Mouse (Mus musculus): ENCODE data around the gene Ankrd49. TPM values are rescaled to one million over a fixed set of nuclear protein-coding genes. Genes with fewer than 3 reads are reported as not detected.

Gene Ankrd49
- polyA plus RNA-seq, 1 experiment from 2014 or later, result 46.7 TPM

DNA sequence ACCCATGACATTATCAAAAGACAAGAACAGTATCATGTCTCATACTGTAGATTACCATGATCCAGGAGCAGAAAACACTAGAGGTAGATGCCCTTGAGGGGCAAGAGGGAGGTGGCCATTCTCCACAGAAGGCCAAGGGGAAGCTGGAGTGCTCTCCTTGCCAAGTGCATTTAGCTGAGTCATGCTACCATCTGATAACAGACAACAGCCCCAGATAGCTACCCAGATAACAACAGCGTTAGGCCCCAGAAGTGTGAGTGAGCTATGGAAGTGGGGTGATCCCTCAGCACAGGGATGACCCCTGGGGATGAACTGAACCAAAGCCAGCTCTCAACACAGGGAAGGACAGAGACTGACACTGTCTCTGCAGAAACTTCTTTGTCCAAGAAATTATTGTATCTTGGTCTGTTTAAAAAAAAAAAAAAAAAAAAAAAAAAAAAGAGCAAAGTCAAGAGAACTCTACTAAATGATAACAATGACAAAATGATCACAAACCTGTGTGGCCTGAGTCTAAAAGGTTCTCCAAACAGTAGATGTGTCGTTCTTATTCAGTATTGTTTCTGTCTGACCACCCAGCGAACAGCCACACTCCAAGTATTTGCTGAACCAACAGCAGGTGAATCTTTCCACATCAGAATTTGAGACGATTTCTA, 45.0 kb downstream of the Ankrd49 start:
- H3K27me3 ChIP-seq, result no peaks in the 10 kb centered on the region
- no peak for ATAC-seq (ENCODE audit: low FRiP score, low read depth)
- 83% methylated on average over 4 of the region's 4 CpGs for whole genome bisulfite sequencing
- H3K36me3 ChIP-seq, result no peaks in the 10 kb centered on the region
- H3K9ac ChIP-seq (replicated peaks), result no peak overlapping the region
- H3K4me1 ChIP-seq, result no peaks in the 10 kb centered on the region
- H3K4me3 ChIP-seq, result no peak overlapping the region
- H3K9me3 ChIP-seq, result no peaks in the 10 kb centered on the region
- no peak overlapping the region for H3K27ac ChIP-seq (replicated peaks)
- no peak overlapping the region for H3K4me2 ChIP-seq (replicated peaks)

DNA sequence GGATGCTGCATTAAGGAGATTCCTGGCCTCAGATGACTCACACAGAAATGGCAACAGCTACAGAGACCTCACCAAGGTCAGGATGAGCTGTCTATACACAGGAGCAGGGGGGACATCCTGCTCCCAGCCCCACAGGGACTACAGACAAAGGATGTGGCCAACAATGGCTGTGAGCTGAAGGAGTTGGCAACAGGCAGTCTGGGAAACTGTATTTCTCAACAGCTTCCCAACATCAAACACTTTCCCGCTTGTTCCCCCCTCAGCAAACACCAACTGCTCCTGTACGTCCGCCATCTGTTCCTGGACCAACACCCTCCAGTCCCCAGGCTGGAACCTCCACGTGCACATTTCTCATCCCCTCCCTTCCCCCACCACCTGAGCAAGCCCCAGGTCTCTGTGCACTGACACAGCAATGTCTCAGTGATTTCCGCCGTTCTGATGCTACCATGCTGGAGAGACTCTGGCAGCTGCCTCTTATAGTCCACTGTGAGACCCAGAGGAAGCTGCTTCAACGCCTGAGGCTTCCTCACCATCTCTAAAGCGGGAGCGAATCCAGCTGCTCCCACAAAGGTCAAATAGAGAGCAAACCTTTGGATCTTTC, 53.6 kb downstream of the Ankrd49 start:
- H3K27me3 ChIP-seq, result 0 out of 2 replicates have a peak, but pooled peaks cover 8% of the 10 kb centered on the region
- no peaks in the 10 kb centered on the region for H3K36me3 ChIP-seq
- no peak for ATAC-seq (ENCODE audit: low FRiP score, low read depth)
- H3K9me3 ChIP-seq, result no peaks in the 10 kb centered on the region
- no peak overlapping the region for H3K4me2 ChIP-seq (replicated peaks)
- H3K27ac ChIP-seq (replicated peaks), result no peak overlapping the region
- no peaks in the 10 kb centered on the region; the same call in 1 of the 2 replicates for H3K4me1 ChIP-seq
- 64% methylated on average over 9 of the region's 9 CpGs for WGBS
- H3K9ac ChIP-seq (replicated peaks), result no peak overlapping the region
- no peak overlapping the region for H3K4me3 ChIP-seq

Other genes starting within 250 kb of the Ankrd49 start
- 14.6 and 15.7 TPM in 2 replicates for gene Amotl1, start 139.8 kb downstream of the Ankrd49 start, polyA plus RNA-seq (2016; fragmentation: Nextera tagmentation; extraction: Ambion mirVana)
- gene Piwil4, start 44.1 kb downstream of the Ankrd49 start, polyA plus RNA-seq (2016; fragmentation: Nextera tagmentation; extraction: Ambion mirVana), result 0.06 and 0.27 TPM in 2 replicates
- 1.1 and 1.2 TPM in 2 replicates for gene Fut4, start 32.5 kb downstream of the Ankrd49 start, polyA plus RNA-seq (2016; fragmentation: Nextera tagmentation; extraction: Ambion mirVana)
- gene 1700012B09Rik, start 13.8 kb downstream of the Ankrd49 start, polyA plus RNA-seq (2016; fragmentation: Nextera tagmentation; extraction: Ambion mirVana), result 0.37 and 1.1 TPM in 2 replicates
- gene Mre11a, start 202 bp downstream of the Ankrd49 start, polyA plus RNA-seq (2016; fragmentation: Nextera tagmentation; extraction: Ambion mirVana), result 27.3 and 31.7 TPM in 2 replicates
- 0.71 and 1.5 TPM in 2 replicates for gene Gpr83, start 75.4 kb upstream of the Ankrd49 start, polyA plus RNA-seq (2016; fragmentation: Nextera tagmentation; extraction: Ambion mirVana)
- gene Izumo1r, start 119.1 kb upstream of the Ankrd49 start, polyA plus RNA-seq (2016; fragmentation: Nextera tagmentation; extraction: Ambion mirVana), result not detected in 2 replicates

All from midbrain, embryonic 12.5 days (tissue).